In genomic region chr6:89350037-89350515, GRCm38 (mm10) we compare ENCODE assay signal across 11 mouse cellular contexts. TPM values are rescaled to one million over a fixed set of nuclear protein-coding genes. Genes with fewer than 3 reads are reported as not detected.
DNase-seq lines count a peak whose midpoint lies in the region; ATAC-seq and TF ChIP-seq lines count a peak whose summit lies in the region.
"Had no signal": no experiment of that assay in that cellular context is flagged by ENCODE, and none has a peak within 500 bp of the region (broad histone marks: within the 10 kb centered on the region; RNA-seq: fewer than 3 reads in every experiment).

No protein-coding gene starts in this region.

- 67% methylated on average over 1 of the region's 1 CpGs for WGBS in kidney, postnatal 0 days
- 24% methylated on average over 1 of the region's 1 CpGs for WGBS in heart, postnatal 0 days

- peak; percentile 23 for DNase-seq in cerebellum, adult 9-11 months
- no peak for DNase-seq in cerebellum, postnatal 14 days
- DNase-seq in kidney, postnatal 0 days (ENCODE audit: low spot score), result no peak
- DNase-seq in kidney, postnatal 4 days, result no peak
- DNase-seq in adrenal gland, postnatal 10 days, result peak; percentile 68
- peak; percentile 54 for DNase-seq in heart, postnatal 0 days (ENCODE audit: low spot score)
- no peak for DNase-seq in left cerebral cortex, adult 8-10 months (ENCODE audit: low spot score in 2 of 2)
- no peak for DNase-seq in urinary bladder, postnatal 14 days (ENCODE audit: low spot score)

- no peaks in the 10 kb centered on the region for H3K27me3 ChIP-seq in kidney, postnatal 0 days (ENCODE audit: insufficient read depth, low read length)
- H3K27me3 ChIP-seq in heart, postnatal 0 days (ENCODE audit: control insufficient read depth, insufficient read depth, low read length), result no peaks in the 10 kb centered on the region
- H3K27me3 ChIP-seq: forebrain, embryonic 12.5 days; liver, embryonic 12.5 days; neural tube, embryonic 12.5 days had no signal

- H3K36me3 ChIP-seq in kidney, postnatal 0 days (ENCODE audit: insufficient read depth, low read length), result peaks cover 13% of the 10 kb centered on the region; the same call in 1 of the 2 replicates
- H3K36me3 ChIP-seq in heart, postnatal 0 days (replicated peaks; ENCODE audit: control insufficient read depth, insufficient read depth, low read length), result peaks cover 10% of the 10 kb centered on the region; the same call in 1 of the 2 replicates

- no peak overlapping the region for H3K4me3 ChIP-seq in kidney, postnatal 0 days (replicated peaks; ENCODE audit: low read depth, low read length)
- H3K4me3 ChIP-seq in heart, postnatal 0 days (ENCODE audit: low read depth, low read length), result no peak overlapping the region
- H3K4me3 ChIP-seq: forebrain, embryonic 12.5 days; liver, embryonic 12.5 days; neural tube, embryonic 12.5 days had no signal

- H3K4me1 ChIP-seq in kidney, postnatal 0 days (replicated peaks; ENCODE audit: insufficient read depth, low read length), result peaks cover 38% of the 10 kb centered on the region
- H3K4me1 ChIP-seq in heart, postnatal 0 days (ENCODE audit: control insufficient read depth, insufficient read depth), result peaks cover 66% of the 10 kb centered on the region

- no peak for TF ChIP-seq CTCF in kidney, postnatal 0 days (IDR thresholded peaks at IDR 0.05; ENCODE audit: low read depth)
- TF ChIP-seq CTCF in heart, postnatal 0 days (IDR thresholded peaks at IDR 0.05; ENCODE audit: low read depth), result no peak

- no peak for ATAC-seq in kidney, postnatal 0 days (replicated peaks; ENCODE audit: low FRiP score, low read depth)
- ATAC-seq in heart, postnatal 0 days (ENCODE audit: insufficient read depth, low read depth), result peak; percentile 54
- ATAC-seq: liver, embryonic 12.5 days had no signal

- H3K4me2 ChIP-seq in kidney, postnatal 0 days (ENCODE audit: low read length), result no peak overlapping the region
- H3K4me2 ChIP-seq in heart, postnatal 0 days (ENCODE audit: low read depth, low read length), result no peak overlapping the region
- H3K4me2 ChIP-seq: forebrain, embryonic 12.5 days; liver, embryonic 12.5 days; neural tube, embryonic 12.5 days had no signal

- H3K9ac ChIP-seq in kidney, postnatal 0 days (ENCODE audit: low read depth, low read length), result 0 out of 2 replicates have a peak overlapping the region, but pooled peaks have one; percentile 5
- H3K9ac ChIP-seq in heart, postnatal 0 days (replicated peaks; ENCODE audit: low read depth, low read length), result no peak overlapping the region
- H3K9ac ChIP-seq: forebrain, embryonic 12.5 days; liver, embryonic 12.5 days; neural tube, embryonic 12.5 days had no signal

- no peak for TF ChIP-seq EP300 in heart, postnatal 0 days (IDR thresholded peaks at IDR 0.05; ENCODE audit: low read depth)

- H3K27ac ChIP-seq in kidney, postnatal 0 days, result no peak overlapping the region
- H3K27ac ChIP-seq in heart, postnatal 0 days (ENCODE audit: low read depth), result peak overlapping the region; percentile 88
- H3K27ac ChIP-seq: forebrain, embryonic 12.5 days; liver, embryonic 12.5 days; neural tube, embryonic 12.5 days had no signal

- no peaks in the 10 kb centered on the region for H3K9me3 ChIP-seq in kidney, postnatal 0 days (replicated peaks; ENCODE audit: low read length)
- no peaks in the 10 kb centered on the region for H3K9me3 ChIP-seq in heart, postnatal 0 days (replicated peaks; ENCODE audit: control insufficient read depth, low read length)
- H3K9me3 ChIP-seq: forebrain, embryonic 12.5 days; liver, embryonic 12.5 days; neural tube, embryonic 12.5 days had no signal

RNA-seq across cellular contexts. Expression of gene Plxna1, which starts 12.3 kb away (rescaled TPM):
- polyA plus RNA-seq in kidney, postnatal 0 days (2015; fragmentation: Nextera tagmentation; extraction: Ambion mirVana), result 16.9 and 17.8 TPM in 2 replicates
- total RNA-seq in adrenal gland, postnatal 10 days (2021), result 10 to 100 TPM; 47.7 to 56.6 TPM
- 30.4 and 133 TPM in 2 replicates for total RNA-seq in heart, postnatal 0 days (2014; rRNA removed; ENCODE audit: low replicate concordance)
- polyA plus RNA-seq in heart, postnatal 0 days (2015; fragmentation: Nextera tagmentation; extraction: Ambion mirVana), result 7.8 and 8.1 TPM in 2 replicates
- 10 to 100 TPM; 49.7 to 53.1 (median 51.4) TPM for total RNA-seq in left cerebral cortex, adult 8-10 months (2022)

Comparison
In these comparisons a context has a peak if more than half of its experiments do, and no peak if none do; other contexts are left out.
1. DNase-seq: peak in cerebellum, adult 9-11 months (single experiment), adrenal gland, postnatal 10 days (single experiment) and heart, postnatal 0 days (single experiment); none in cerebellum, postnatal 14 days (0 of 2), kidney, postnatal 0 days (single experiment), kidney, postnatal 4 days (0 of 2), left cerebral cortex, adult 8-10 months (0 of 2) and urinary bladder, postnatal 14 days (single experiment).